Mouse (Mus musculus) embryonic facial prominence, embryonic 10.5 days (tissue): Measurements from ENCODE around the gene Stub1. TPM values are rescaled to one million over a fixed set of nuclear protein-coding genes. Genes with fewer than 3 reads are reported as not detected.
"Not testable (repeated sequence)": the region's sequence is repeated elsewhere in the genome, so short reads cannot be mapped to it uniquely, and the experiment has no call there.

ENCODE experiments used
- DNase-seq: peaks from one replicate; pipeline ENCODE4 v3.0.0-alpha.2; 2017; ENCODE audit warnings: low spot score
- H3K27ac ChIP-seq: fragments of 300-500 bp; sonication (generic); replicated peaks from 2 replicates; pipeline ENCODE4 v1.5.1; 2016; ENCODE audit warnings: mild to moderate bottlenecking
- H3K27me3 ChIP-seq: fragments of 300-500 bp; sonication (generic); replicated peaks from 2 replicates; pipeline ENCODE4 v1.6.1; 2016; ENCODE audit warnings: low read depth, mild to moderate bottlenecking; ENCODE audit not compliant: poor library complexity, severe bottlenecking
- H3K36me3 ChIP-seq: fragments of 300-500 bp; sonication (generic); replicated peaks from 2 replicates; pipeline ENCODE4 v1.6.1; 2016; ENCODE audit warnings: mild to moderate bottlenecking, moderate library complexity
- H3K4me1 ChIP-seq: fragments of 300-500 bp; sonication (generic); 2 replicates; pipeline ENCODE4 v1.6.1; 2016
- H3K4me3 ChIP-seq: fragments of 300-500 bp; sonication (generic); 2 replicates; pipeline ENCODE4 v1.5.1; 2016; ENCODE audit warnings: mild to moderate bottlenecking, moderate library complexity
- H3K9me3 ChIP-seq: fragments of 300-500 bp; sonication (generic); 2 replicates; pipeline ENCODE4 v1.6.1; 2016; ENCODE audit warnings: mild to moderate bottlenecking
- WGBS: fragments of 180-500 bp; shearing (Covaris S2); methylation state at CpG from one replicate; pipeline ENCODE4 v1.1.7; 2016; 5-methylcytosine and 5-hydroxymethylcytosine counted together
- polyA plus RNA-seq: library from polyadenylated mRNA; unstranded; fragments of >200 nt; fragmentation: Nextera tagmentation; extraction: Ambion mirVana; gene quantifications from 2 replicates; pipeline ENCODE4 v1.2.1, GENCODE M21; 2016

The Stub1 gene
- polyA plus RNA-seq, 1 experiment from 2014 or later = 396 TPM

GRCm38 (mm10) chr17:25825311-25825710 lies 7.9 kb downstream of the Stub1 start:
- WGBS = 92% methylated on average over 6 of the region's 6 CpGs
- Histone ChIP-seq H3K9me3 (no peaks in the 10 kb centered on the region), H3K36me3 (peaks cover 42% of the 10 kb centered on the region), H3K27ac (no peak overlapping the region), H3K27me3 (peaks cover 19% of the 10 kb centered on the region), H3K4me3 (peak overlapping the region; percentile 70; the same call in 1 of the 2 replicates), H3K4me1 (peaks cover 59% of the 10 kb centered on the region)
- no peak for DNase-seq

- WGBS = 72% methylated on average over 17 of the region's 17 CpGs
- no peak for DNase-seq
- peaks cover 34% of the 10 kb centered on the region for H3K36me3 ChIP-seq
- peaks cover 27% of the 10 kb centered on the region for H3K27me3 ChIP-seq
- no peaks in the 10 kb centered on the region for H3K9me3 ChIP-seq
- H3K4me3 ChIP-seq = peak overlapping the region; percentile 70
- peaks cover 55% of the 10 kb centered on the region for H3K4me1 ChIP-seq
- H3K27ac ChIP-seq = no peak overlapping the region
Measured at GRCm38 (mm10) chr17:25824362-25825142, 8.7 kb downstream of the Stub1 start.

- Histone ChIP-seq H3K27me3 (peaks cover 38% of the 10 kb centered on the region), H3K36me3 (peaks cover 33% of the 10 kb centered on the region), H3K9me3 (no peaks in the 10 kb centered on the region), H3K4me1 (peaks cover 59% of the 10 kb centered on the region), H3K4me3 (peak within 1 kb of the TSS; percentile 70), H3K27ac (peak within 1 kb of the TSS; percentile 73)
- peak; percentile 79 for DNase-seq
- under 1% methylated on average over 18 of the region's 18 CpGs for WGBS
Measured at GRCm38 (mm10) chr17:25823452-25823851, 9.8 kb downstream of the Stub1 start, which contains the start of gene Wdr24. TSS of gene Wdr24 (plus strand) at chr17:25823627.

- peaks cover 23% of the 10 kb centered on the region for H3K4me1 ChIP-seq
- H3K27ac ChIP-seq = no peak overlapping the region
- H3K4me3 ChIP-seq = peak overlapping the region; percentile 33
- no peaks in the 10 kb centered on the region for H3K9me3 ChIP-seq
- peak; percentile 42 for DNase-seq
- 6% methylated on average over 46 of the region's 46 CpGs for WGBS
- peaks cover 74% of the 10 kb centered on the region for H3K27me3 ChIP-seq
- peaks cover 6% of the 10 kb centered on the region; the same call in 1 of the 2 replicates for H3K36me3 ChIP-seq
Measured at GRCm38 (mm10) chr17:25818851-25819780, 14.1 kb downstream of the Stub1 start.

- DNase-seq = no peak
- peaks cover 86% of the 10 kb centered on the region for H3K27me3 ChIP-seq
- H3K4me3 ChIP-seq = no peak overlapping the region; the same call in 1 of the 2 replicates
- H3K4me1 ChIP-seq = peaks cover 18% of the 10 kb centered on the region
- H3K27ac ChIP-seq = no peak overlapping the region
- H3K9me3 ChIP-seq = no peaks in the 10 kb centered on the region
- H3K36me3 ChIP-seq = peaks cover 6% of the 10 kb centered on the region; the same call in 1 of the 2 replicates
- WGBS = 81% methylated on average over 11 of the region's 11 CpGs
Measured at GRCm38 (mm10) chr17:25817662-25818061, 15.5 kb downstream of the Stub1 start.

GRCm38 (mm10) chr17:25813471-25813870 lies 19.7 kb downstream of the Stub1 start:
- peaks cover 30% of the 10 kb centered on the region for H3K4me1 ChIP-seq
- no peaks in the 10 kb centered on the region for H3K9me3 ChIP-seq
- 2% methylated on average over 20 of the region's 20 CpGs for WGBS
- H3K27ac ChIP-seq = no peak overlapping the region
- H3K36me3 ChIP-seq = peaks cover 6% of the 10 kb centered on the region; the same call in 1 of the 2 replicates
- DNase-seq = peak; percentile 92
- peak overlapping the region; percentile 27; the same call in 1 of the 2 replicates for H3K4me3 ChIP-seq
- H3K27me3 ChIP-seq = peaks cover 91% of the 10 kb centered on the region

DNA sequence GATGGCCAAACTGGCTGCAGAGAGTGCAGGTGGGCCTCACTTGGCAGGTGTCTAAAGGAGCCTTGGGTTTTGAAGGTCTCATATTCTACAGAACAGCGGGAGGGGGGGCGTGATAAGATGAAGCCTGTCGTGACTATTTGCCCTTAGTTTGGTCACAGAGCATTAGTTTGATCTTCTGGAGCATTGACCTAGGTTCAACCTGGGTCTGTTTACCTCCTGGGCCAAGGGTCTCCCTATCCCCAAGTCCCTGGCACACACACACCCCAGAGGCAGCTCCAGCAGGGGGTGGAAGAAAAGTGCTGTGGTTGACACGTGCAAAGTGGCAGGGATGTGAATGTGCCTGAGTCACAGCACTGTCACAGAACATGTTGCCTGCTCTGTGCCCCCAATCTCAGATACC lies 22.3 kb downstream of the Stub1 start:
- no peak for DNase-seq
- no peaks in the 10 kb centered on the region for H3K36me3 ChIP-seq
- H3K27me3 ChIP-seq = peaks cover 77% of the 10 kb centered on the region
- peaks cover 34% of the 10 kb centered on the region for H3K4me1 ChIP-seq
- WGBS = 75% methylated on average over 4 of the region's 4 CpGs
- peak overlapping the region; percentile 8; the same call in 1 of the 2 replicates for H3K4me3 ChIP-seq
- no peaks in the 10 kb centered on the region for H3K9me3 ChIP-seq
- H3K27ac ChIP-seq = no peak overlapping the region

DNA sequence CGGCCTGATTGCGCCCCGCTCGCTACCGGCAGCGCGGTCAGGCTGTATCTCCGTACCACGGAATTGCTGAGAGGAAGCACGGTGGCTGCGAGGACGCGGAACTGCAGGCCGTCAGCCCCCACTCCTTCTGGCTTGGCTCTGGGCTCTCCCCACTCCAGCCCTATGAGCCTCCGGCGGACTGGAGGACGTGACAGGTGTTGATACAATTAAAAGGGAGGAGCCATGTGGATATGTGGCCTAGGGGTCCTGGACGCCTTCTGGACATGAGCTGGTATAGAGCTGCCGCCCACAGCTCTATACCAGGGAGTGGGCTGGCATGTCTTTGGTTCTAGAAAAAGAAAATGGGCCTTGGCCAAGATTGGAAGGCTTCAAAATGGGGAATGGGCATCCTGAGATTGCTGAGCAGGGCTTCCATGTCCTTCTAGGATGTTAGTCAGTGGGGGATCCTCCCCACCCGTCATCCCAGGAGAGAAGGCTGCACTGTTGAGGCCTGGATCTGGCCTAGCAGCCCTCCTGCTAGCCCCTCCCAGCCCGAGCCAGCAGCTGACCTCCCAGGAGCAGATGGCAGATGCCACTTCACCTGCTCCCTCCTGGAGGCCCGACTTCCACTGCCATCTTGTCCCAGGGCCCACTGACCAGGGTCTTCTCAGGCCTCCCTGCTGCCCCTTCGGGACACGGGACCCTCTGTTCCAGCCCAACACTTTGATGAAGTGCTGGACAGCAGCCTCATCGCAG lies 23.4 kb downstream of the Stub1 start:
- Histone ChIP-seq H3K36me3 (no peaks in the 10 kb centered on the region), H3K27me3 (peaks cover 70% of the 10 kb centered on the region), H3K27ac (peak overlapping the region; percentile 86), H3K9me3 (no peaks in the 10 kb centered on the region), H3K4me1 (peaks cover 34% of the 10 kb centered on the region), H3K4me3 (peak overlapping the region; percentile 82)
- DNase-seq = no peak
- 10% methylated on average over 25 of the region's 25 CpGs for WGBS

GRCm38 (mm10) chr17:25808789-25809605 lies 24.2 kb downstream of the Stub1 start, which contains the start of gene Fbxl16:
TSS of gene Fbxl16 (plus strand) at chr17:25809085.
- H3K9me3 ChIP-seq = no peaks in the 10 kb centered on the region
- DNase-seq = peak; percentile 88
- H3K4me3 ChIP-seq = peak within 1 kb of the TSS; percentile 82
- peaks cover 68% of the 10 kb centered on the region for H3K27me3 ChIP-seq
- under 1% methylated on average over 97 of the region's 100 CpGs for WGBS
- H3K4me1 ChIP-seq = peaks cover 34% of the 10 kb centered on the region
- H3K36me3 ChIP-seq = no peaks in the 10 kb centered on the region
- H3K27ac ChIP-seq = peak within 1 kb of the TSS; percentile 86

GRCm38 (mm10) chr17:25808028-25808427 lies 25.2 kb downstream of the Stub1 start:
- WGBS = 36% methylated on average over 5 of the region's 5 CpGs
- no peak for DNase-seq
- peak overlapping the region; percentile 86; the same call in 1 of the 2 replicates for H3K27ac ChIP-seq
- no peaks in the 10 kb centered on the region for H3K9me3 ChIP-seq
- H3K27me3 ChIP-seq = peaks cover 70% of the 10 kb centered on the region
- H3K36me3 ChIP-seq = no peaks in the 10 kb centered on the region
- H3K4me1 ChIP-seq = peaks cover 36% of the 10 kb centered on the region
- H3K4me3 ChIP-seq = peak overlapping the region; percentile 82

DNA sequence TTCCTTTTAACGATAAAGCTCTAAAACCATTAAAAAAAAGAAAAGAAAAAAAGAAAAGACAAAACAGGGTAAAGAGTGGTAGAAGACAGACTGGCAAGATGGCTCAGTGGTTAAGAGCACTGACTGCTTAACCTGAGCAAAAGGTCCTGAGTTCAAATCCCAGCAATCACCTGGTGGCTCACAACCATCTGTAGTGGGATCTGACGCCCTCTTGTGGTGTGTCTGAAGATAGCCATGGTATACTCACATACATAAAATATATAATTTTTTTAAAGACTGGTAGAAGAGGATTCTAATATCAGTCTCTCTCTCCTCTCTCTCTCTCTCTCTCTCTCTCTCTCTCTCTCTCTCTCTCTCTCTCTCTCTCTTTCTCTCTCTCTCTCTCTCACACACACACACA lies 25.8 kb downstream of the Stub1 start:
- H3K4me3 ChIP-seq, DNase-seq, H3K36me3 ChIP-seq, H3K9me3 ChIP-seq, H3K27ac ChIP-seq: not testable (repeated sequence)
- Histone ChIP-seq H3K27me3 (peaks cover 66% of the 10 kb centered on the region), H3K4me1 (peaks cover 42% of the 10 kb centered on the region)
- WGBS = 47% methylated on average over 2 of the region's 2 CpGs
